Mouse (Mus musculus) cerebellum, adult 2 months (tissue): ENCODE results near the gene Abhd12.

ENCODE experiments used
- CTCF ChIP-seq: fragments of 200-500 bp; IDR thresholded peaks from 2 replicates; pipeline ENCODE4 v1.5.1; 2011; ENCODE audit warnings: low read depth, mild to moderate bottlenecking, control low read depth, low read length, moderate library complexity, borderline replicate concordance; ENCODE audit not compliant: insufficient read depth
- POLR2A ChIP-seq: fragments of 200-500 bp; IDR thresholded peaks from 2 replicates; pipeline ENCODE4 v1.6.1; 2011; ENCODE audit warnings: low read length, control low read depth, borderline replicate concordance; ENCODE audit not compliant: insufficient read depth

DNA sequence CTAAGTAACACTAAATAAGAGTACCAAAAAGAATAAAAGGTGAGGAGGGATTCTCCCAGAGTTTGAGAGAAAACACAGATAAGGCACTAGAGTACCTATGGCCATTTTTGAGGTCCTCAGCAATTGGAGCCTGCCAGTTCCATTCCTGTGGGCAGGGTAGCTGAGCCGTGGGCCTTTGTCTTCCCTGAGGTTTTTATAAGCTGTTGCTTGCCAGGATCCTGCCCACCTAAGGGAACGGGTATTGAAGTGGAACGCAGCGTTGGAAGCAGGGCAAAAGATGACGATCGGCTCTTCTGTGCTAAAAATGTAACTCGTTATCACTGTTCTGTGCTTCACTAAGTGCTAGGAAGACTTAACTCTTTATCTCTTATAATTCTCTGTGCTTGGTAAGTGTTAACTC lies 19.0 kb upstream of the Abhd12 start:
- no peak for TF ChIP-seq CTCF
- no peak for TF ChIP-seq POLR2A
